Mouse (Mus musculus) urinary bladder, adult 18-20 months (tissue): ENCODE results near the gene Lrrc40.

ENCODE experiments used
- DNase-seq, 2 experiments: peaks; one replicate each; pipeline ENCODE4 v3.0.0; 2022; ENCODE audit warnings: low spot score in 2 of 2, mixed read lengths in 2 of 2

The Lrrc40 gene

GRCm38 (mm10) chr3:158036329-158036988 is at the start of gene Lrrc40, which contains the start of gene Srsf11:
Lrrc40 (plus strand) TSS chr3:158036662.
Srsf11 (minus strand) TSS chr3:158036639.
- peak; percentile 89 to 90 for DNase-seq

GRCm38 (mm10) chr3:157993322-157993721 is 43.1 kb upstream of the Lrrc40 start:
- no peak for DNase-seq

- DNase-seq, result no peak
Observed at GRCm38 (mm10) chr3:157995726-157996125, 40.7 kb upstream of the Lrrc40 start.

- DNase-seq, result no peak
Observed at GRCm38 (mm10) chr3:157998742-157999369, 37.6 kb upstream of the Lrrc40 start.

GRCm38 (mm10) chr3:158008647-158009046 is 27.8 kb upstream of the Lrrc40 start:
- DNase-seq, result no peak

GRCm38 (mm10) chr3:158009762-158010320 is 26.6 kb upstream of the Lrrc40 start:
- no peak for DNase-seq

GRCm38 (mm10) chr3:158031371-158031925 is 5.0 kb upstream of the Lrrc40 start:
- peak; percentile 78 to 80 for DNase-seq

GRCm38 (mm10) chr3:158032106-158032505 is 4.4 kb upstream of the Lrrc40 start:
- no peak for DNase-seq

- DNase-seq, result no peak
Observed at GRCm38 (mm10) chr3:158035866-158036265, 596 bp upstream of the Lrrc40 start.

GRCm38 (mm10) chr3:158038106-158038505 is 1.6 kb downstream of the Lrrc40 start:
- DNase-seq, result no peak

- no peak for DNase-seq
Observed at GRCm38 (mm10) chr3:158040755-158041154, 4.3 kb downstream of the Lrrc40 start.

- DNase-seq, result no peak
Observed at GRCm38 (mm10) chr3:158049508-158049907, 13.0 kb downstream of the Lrrc40 start.

- no peak for DNase-seq
Observed at GRCm38 (mm10) chr3:158060621-158061291, 24.3 kb downstream of the Lrrc40 start.

GRCm38 (mm10) chr3:158061811-158062523 is 25.5 kb downstream of the Lrrc40 start:
- no peak for DNase-seq

GRCm38 (mm10) chr3:158065256-158065655 is 28.8 kb downstream of the Lrrc40 start:
- no peak for DNase-seq

- no peak for DNase-seq
Observed at GRCm38 (mm10) chr3:158067916-158068315, 31.5 kb downstream of the Lrrc40 start.

- no peak for DNase-seq
Observed at GRCm38 (mm10) chr3:158068613-158069263, 32.3 kb downstream of the Lrrc40 start.

- no peak for DNase-seq
Observed at GRCm38 (mm10) chr3:158075004-158075403, 38.5 kb downstream of the Lrrc40 start.

GRCm38 (mm10) chr3:158076685-158077379 is 40.4 kb downstream of the Lrrc40 start:
- DNase-seq, result no peak

- DNase-seq, result no peak
Observed at GRCm38 (mm10) chr3:158077380-158077772, 40.9 kb downstream of the Lrrc40 start.
